ENCODE assay signal across 8 mouse cellular contexts in genomic region chr6:122602992-122603322, GRCm38 (mm10). TPM values are rescaled to one million over a fixed set of nuclear protein-coding genes. Genes with fewer than 3 reads are reported as not detected.
DNase-seq lines count a peak whose midpoint lies in the region; ATAC-seq and TF ChIP-seq lines count a peak whose summit lies in the region.

No protein-coding gene starts in this region.

- peak overlapping the region; percentile 74 for H3K4me3 ChIP-seq in erythroblast, embryonic 14.5 days (replicated peaks)
- peak overlapping the region; percentile 64 for H3K4me3 ChIP-seq in heart, embryonic 13.5 days
- peak overlapping the region; percentile 57 for H3K4me3 ChIP-seq in lung, postnatal 0 days (ENCODE audit: low read depth, low read length)

- no peak for TF ChIP-seq CTCF in lung, postnatal 0 days (IDR thresholded peaks at IDR 0.05)

- peak overlapping the region; percentile 67 for H3K27ac ChIP-seq in heart, embryonic 13.5 days (replicated peaks)
- H3K27ac ChIP-seq in lung, postnatal 0 days (ENCODE audit: low read length): peak overlapping the region; percentile 80

- DNase-seq in CD4-positive helper T cell, adult 2 months (ENCODE audit: low read depth, low spot score): peak; percentile 45
- DNase-seq in lung, postnatal 0 days (ENCODE audit: low spot score): peak; percentile 63
- DNase-seq in retina, postnatal 1 day: no peak
- no peak for DNase-seq in ovary, postnatal 14 days (ENCODE audit: low spot score)
- no peak for DNase-seq in thymus, adult 18-20 months

- 21% methylated on average over 1 of the region's 1 CpGs for WGBS in heart, embryonic 13.5 days
- WGBS in lung, postnatal 0 days: 3% methylated on average over 1 of the region's 1 CpGs

- no peaks in the 10 kb centered on the region for H3K9me3 ChIP-seq in erythroblast, embryonic 14.5 days (ENCODE audit: control insufficient read depth, low read length)
- H3K9me3 ChIP-seq in heart, embryonic 13.5 days: no peaks in the 10 kb centered on the region
- no peaks in the 10 kb centered on the region for H3K9me3 ChIP-seq in lung, postnatal 0 days (ENCODE audit: low read length)

- no peak for TF ChIP-seq EP300 in lung, postnatal 0 days (IDR thresholded peaks at IDR 0.05)

- peaks cover 8% of the 10 kb centered on the region for H3K4me1 ChIP-seq in erythroblast, embryonic 14.5 days (ENCODE audit: control insufficient read depth)
- no peaks in the 10 kb centered on the region for H3K4me1 ChIP-seq in heart, embryonic 13.5 days
- H3K4me1 ChIP-seq in lung, postnatal 0 days (ENCODE audit: insufficient read depth, low read depth, low read length): no peaks in the 10 kb centered on the region

- no peak for ATAC-seq in erythroblast, adult 5-6 weeks (replicated peaks; ENCODE audit: low FRiP score, poor library complexity, severe bottlenecking)
- no peak for ATAC-seq in heart, embryonic 13.5 days (ENCODE audit: extremely low read depth, insufficient number of reproducible peaks, low FRiP score, low TSS enrichment)
- peak; percentile 44; the same call in 1 of the 2 replicates for ATAC-seq in lung, postnatal 0 days

- H3K9ac ChIP-seq in heart, embryonic 13.5 days: peak overlapping the region; percentile 77
- H3K9ac ChIP-seq in lung, postnatal 0 days (replicated peaks; ENCODE audit: low read depth): no peak overlapping the region

- H3K27me3 ChIP-seq in erythroblast, embryonic 14.5 days (ENCODE audit: control insufficient read depth): no peaks in the 10 kb centered on the region
- no peaks in the 10 kb centered on the region for H3K27me3 ChIP-seq in heart, embryonic 13.5 days (replicated peaks)
- no peaks in the 10 kb centered on the region for H3K27me3 ChIP-seq in lung, postnatal 0 days (replicated peaks; ENCODE audit: insufficient read depth, low read length)

- H3K4me2 ChIP-seq in heart, embryonic 13.5 days: peak overlapping the region; percentile 70
- peak overlapping the region; percentile 64 for H3K4me2 ChIP-seq in lung, postnatal 0 days (replicated peaks; ENCODE audit: low read depth, low read length)

- H3K36me3 ChIP-seq in erythroblast, embryonic 14.5 days (ENCODE audit: control insufficient read depth): no peaks in the 10 kb centered on the region
- H3K36me3 ChIP-seq in heart, embryonic 13.5 days: no peaks in the 10 kb centered on the region
- no peaks in the 10 kb centered on the region for H3K36me3 ChIP-seq in lung, postnatal 0 days (ENCODE audit: insufficient read depth, low read length)

RNA-seq across cellular contexts. Expression of gene Apobec1, which starts 0.7 kb away (rescaled TPM):
- 0.04 TPM in 1 of 2 replicates, not detected in the other for polyA plus RNA-seq in erythroblast, embryonic 14.5 days (2012)
- total RNA-seq in erythroblast, adult 5-6 weeks (2015; ENCODE audit: low replicate concordance): 11.5 and 16.5 TPM in 2 replicates
- 12.0 and 23.2 TPM in 2 replicates for total RNA-seq in erythroblast, adult 5-6 weeks (2017; ENCODE audit: low replicate concordance)
- polyA plus RNA-seq in heart, embryonic 13.5 days (2015; fragmentation: Nextera tagmentation; extraction: Ambion mirVana): 2.2 and 2.7 TPM in 2 replicates
- polyA plus RNA-seq in lung, postnatal 0 days (2015; fragmentation: Nextera tagmentation; extraction: Ambion mirVana): 8.9 and 9.5 TPM in 2 replicates

RNA-seq across cellular contexts. Expression of gene Gdf3, which starts 6.9 kb away (rescaled TPM):
- polyA plus RNA-seq in erythroblast, embryonic 14.5 days (2012): 0.03 TPM in 1 of 2 replicates, not detected in the other
- 3.6 TPM in 1 of 2 replicates, not detected in the other for total RNA-seq in erythroblast, adult 5-6 weeks (2015; ENCODE audit: low replicate concordance)
- total RNA-seq in erythroblast, adult 5-6 weeks (2017; ENCODE audit: low replicate concordance): 0.51 and 0.98 TPM in 2 replicates
- 0.20 and 0.27 TPM in 2 replicates for polyA plus RNA-seq in heart, embryonic 13.5 days (2015; fragmentation: Nextera tagmentation; extraction: Ambion mirVana)
- not detected in 2 replicates for polyA plus RNA-seq in lung, postnatal 0 days (2015; fragmentation: Nextera tagmentation; extraction: Ambion mirVana)

RNA-seq across cellular contexts. Expression of gene Dppa3, which starts 23.3 kb away (rescaled TPM):
- polyA plus RNA-seq in erythroblast, embryonic 14.5 days (2012): not detected in 2 replicates
- not detected in 2 replicates for total RNA-seq in erythroblast, adult 5-6 weeks (2015; ENCODE audit: low replicate concordance)
- not detected in 2 replicates for total RNA-seq in erythroblast, adult 5-6 weeks (2017; ENCODE audit: low replicate concordance)
- polyA plus RNA-seq in heart, embryonic 13.5 days (2015; fragmentation: Nextera tagmentation; extraction: Ambion mirVana): not detected in 2 replicates
- not detected in 2 replicates for polyA plus RNA-seq in lung, postnatal 0 days (2015; fragmentation: Nextera tagmentation; extraction: Ambion mirVana)

RNA-seq across cellular contexts. Expression of gene Aicda, which starts 49.4 kb away (rescaled TPM):
- 0.03 TPM in 1 of 2 replicates, not detected in the other for polyA plus RNA-seq in erythroblast, embryonic 14.5 days (2012)
- not detected in 2 replicates for total RNA-seq in erythroblast, adult 5-6 weeks (2015; ENCODE audit: low replicate concordance)
- total RNA-seq in erythroblast, adult 5-6 weeks (2017; ENCODE audit: low replicate concordance): not detected in 2 replicates
- not detected in 2 replicates for polyA plus RNA-seq in heart, embryonic 13.5 days (2015; fragmentation: Nextera tagmentation; extraction: Ambion mirVana)
- 0.05 TPM in 1 of 2 replicates, not detected in the other for polyA plus RNA-seq in lung, postnatal 0 days (2015; fragmentation: Nextera tagmentation; extraction: Ambion mirVana)

Comparison
In these comparisons a context has a peak if more than half of its experiments do, and no peak if none do; other contexts are left out.
1. DNase-seq: peak in CD4-positive helper T cell, adult 2 months (single experiment) and lung, postnatal 0 days (single experiment); none in retina, postnatal 1 day (single experiment), ovary, postnatal 14 days (single experiment) and thymus, adult 18-20 months (0 of 2).
2. Peak in every context shown above with its lines, with median percentiles within 50 percentile points of each other: H3K4me3 ChIP-seq.